Mouse (Mus musculus) limb, embryonic 14.5 days (tissue): ENCODE data around the gene Pcnp. TPM values are rescaled to one million over a fixed set of nuclear protein-coding genes. Genes with fewer than 3 reads are reported as not detected.
"Not testable (repeated sequence)": the region's sequence is repeated elsewhere in the genome, so short reads cannot be mapped to it uniquely, and the experiment has no call there.

Source experiments
- ATAC-seq: fragments of 200-750 bp; cut with Nextera tagmentation; 2 replicates; pipeline ENCODE4 v1.8.0; 2017; ENCODE audit warnings: low read depth, moderate number of reproducible peaks, moderate TSS enrichment; ENCODE audit not compliant: low FRiP score
- DNase-seq: peaks from one replicate; pipeline ENCODE4 v3.0.0-alpha.2; 2015; ENCODE audit warnings: low spot score
- H3K27ac ChIP-seq: fragments of 300-500 bp; sonication (generic); replicated peaks from 2 replicates; pipeline ENCODE4 v1.5.1; 2014; ENCODE audit warnings: low read depth, mild to moderate bottlenecking, low read length, moderate library complexity, mixed read lengths
- H3K27me3 ChIP-seq: fragments of 300-500 bp; sonication (generic); 2 replicates; pipeline ENCODE4 v1.6.1; 2014; ENCODE audit warnings: low read length, mixed read lengths; ENCODE audit not compliant: control insufficient read depth, insufficient read depth
- H3K36me3 ChIP-seq: fragments of 300-500 bp; sonication (generic); 2 replicates; pipeline ENCODE4 v1.6.1; 2014; ENCODE audit warnings: mild to moderate bottlenecking, low read length, moderate library complexity, mixed read lengths; ENCODE audit not compliant: control insufficient read depth, insufficient read depth
- H3K4me1 ChIP-seq: fragments of 300-500 bp; sonication (generic); 2 replicates; pipeline ENCODE4 v1.6.1; 2014; ENCODE audit warnings: antibody characterized with exemption, low read length, mixed read lengths; ENCODE audit not compliant: control insufficient read depth, insufficient read depth
- H3K4me2 ChIP-seq: fragments of 300-500 bp; sonication (generic); replicated peaks from 2 replicates; pipeline ENCODE4 v1.6.1; 2014; ENCODE audit warnings: low read depth, mild to moderate bottlenecking, low read length, moderate library complexity; ENCODE audit not compliant: severe bottlenecking
- H3K4me3 ChIP-seq: fragments of 300-500 bp; sonication (generic); replicated peaks from 2 replicates; pipeline ENCODE4 v1.5.1; 2014; ENCODE audit warnings: low read length
- H3K9ac ChIP-seq: fragments of 300-500 bp; sonication (generic); 2 replicates; pipeline ENCODE4 v1.6.1; 2014; ENCODE audit warnings: mild to moderate bottlenecking, low read depth, low read length, moderate library complexity; ENCODE audit not compliant: severe bottlenecking
- H3K9me3 ChIP-seq: fragments of 300-500 bp; sonication (generic); 2 replicates; pipeline ENCODE4 v1.6.1; 2016; ENCODE audit warnings: low read length; ENCODE audit not compliant: control insufficient read depth
- POLR2A ChIP-seq: fragments of 200-500 bp; IDR thresholded peaks from 2 replicates; pipeline ENCODE4 v1.8.0; 2012; ENCODE audit warnings: inconsistent platforms, mild to moderate bottlenecking, moderate library complexity, borderline replicate concordance; ENCODE audit not compliant: insufficient read depth, insufficient read length; ENCODE audit errors: extremely low read depth
- WGBS: fragments of 180-500 bp; shearing (Covaris S2); extraction: QIAGEN DNeasy Blood & Tissue Kit; methylation state at CpG from one replicate; pipeline ENCODE4 v1.1.7; 2014; 5-methylcytosine and 5-hydroxymethylcytosine counted together
- polyA plus RNA-seq, 2 experiments: library from polyadenylated mRNA; depleted of rRNA in 1 of 2; stranded (reverse) in 1 of 2; unstranded in 1 of 2; fragments of >200 nt; fragmentation: Nextera tagmentation in 1 of 2; extraction: Ambion mirVana in 1 of 2; gene quantifications; 2 replicates each; pipeline versions ENCODE4 v1.2.1 to v1.2.3; 2012 to 2014

Pcnp gene
- polyA plus RNA-seq, 2 experiments: 99.6 to 230 TPM

DNA sequence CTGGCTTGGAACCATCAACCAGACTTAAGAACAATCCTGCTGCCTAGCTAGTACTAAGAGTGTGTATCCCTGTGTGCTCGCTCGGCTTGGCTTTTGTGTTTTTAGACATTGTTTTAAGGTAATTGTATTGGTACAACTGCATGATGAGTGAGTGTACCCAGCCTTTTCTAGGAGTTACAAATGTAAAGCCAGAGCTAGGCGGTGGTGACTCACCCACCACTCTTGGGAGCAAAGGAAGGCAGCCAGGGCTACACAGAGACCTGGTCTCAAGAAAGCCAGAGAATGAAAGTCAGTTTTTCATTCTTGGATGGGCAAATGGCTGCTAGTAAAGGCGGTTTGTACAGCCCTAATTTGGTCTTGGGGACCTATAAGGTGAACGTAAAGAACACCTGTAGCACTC is 59.1 kb downstream of the Pcnp start:
- TF ChIP-seq POLR2A: no peak
- Histone ChIP-seq H3K9ac (no peak overlapping the region), H3K27ac (no peak overlapping the region), H3K4me3 (no peak overlapping the region), H3K4me1 (peaks cover 13% of the 10 kb centered on the region), H3K27me3 (no peaks in the 10 kb centered on the region), H3K9me3 (no peaks in the 10 kb centered on the region), H3K36me3 (peaks cover 48% of the 10 kb centered on the region), H3K4me2 (no peak overlapping the region)
- DNase-seq: no peak
- WGBS: 95% methylated on average over 5 of the region's 5 CpGs
- ATAC-seq: no peak

DNA sequence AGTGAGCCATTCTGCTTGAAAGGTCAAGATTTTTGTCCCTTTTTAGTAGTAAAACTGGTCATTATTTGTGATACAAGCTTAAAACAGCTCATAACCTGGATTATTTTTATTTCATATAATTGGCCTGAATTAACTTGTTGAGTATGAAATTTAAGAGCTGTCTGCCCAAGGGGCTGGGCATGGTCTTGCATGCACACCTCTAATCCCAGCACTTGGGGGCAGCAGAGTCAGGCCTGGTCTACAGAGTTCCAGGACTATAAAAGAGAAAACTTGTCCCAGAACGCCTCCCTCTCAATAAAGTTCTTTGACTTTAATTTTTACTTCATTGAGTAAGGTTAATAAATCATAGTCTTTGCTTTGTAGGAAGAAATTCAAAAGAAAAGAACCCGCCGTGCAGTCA is 60.4 kb downstream of the Pcnp start:
- ATAC-seq (no peak), DNase-seq (no peak)
- TF ChIP-seq POLR2A: no peak
- H3K27ac ChIP-seq: no peak overlapping the region
- no peak overlapping the region for H3K9ac ChIP-seq
- no peak overlapping the region for H3K4me3 ChIP-seq
- H3K4me2 ChIP-seq: no peak overlapping the region
- H3K36me3 ChIP-seq: peaks cover 48% of the 10 kb centered on the region
- peaks cover 9% of the 10 kb centered on the region for H3K4me1 ChIP-seq
- no peaks in the 10 kb centered on the region for H3K9me3 ChIP-seq
- no peaks in the 10 kb centered on the region for H3K27me3 ChIP-seq
- WGBS: 72% methylated on average over 3 of the region's 3 CpGs

DNA sequence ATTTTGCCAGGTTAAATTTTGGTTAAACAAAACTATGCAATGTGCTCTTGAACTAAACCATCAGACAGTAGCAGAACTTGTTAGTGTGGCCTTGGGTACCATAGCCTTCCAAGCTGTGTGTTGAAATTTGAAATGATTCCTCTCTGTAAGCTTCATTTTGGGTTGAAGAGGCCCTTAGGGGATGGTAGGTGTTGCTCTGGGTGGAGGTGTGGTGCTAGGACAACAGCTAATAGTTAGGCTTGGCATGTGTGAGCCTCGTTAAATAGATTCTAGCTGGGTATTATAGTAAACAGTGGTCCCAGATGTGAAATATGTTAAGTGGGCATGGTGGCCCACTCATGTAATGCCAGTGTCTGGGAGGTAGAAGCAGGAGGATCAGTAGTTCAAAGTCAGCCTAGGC is 62.3 kb downstream of the Pcnp start:
- no peak for ATAC-seq
- no peak for TF ChIP-seq POLR2A
- Histone ChIP-seq H3K9ac (peak overlapping the region; percentile 89), H3K27me3 (no peaks in the 10 kb centered on the region), H3K36me3 (peaks cover 43% of the 10 kb centered on the region), H3K27ac (no peak overlapping the region), H3K9me3 (no peaks in the 10 kb centered on the region), H3K4me1 (peaks cover 9% of the 10 kb centered on the region), H3K4me2 (peak overlapping the region; percentile 82), H3K4me3 (peak overlapping the region; percentile 69)
- DNase-seq: no peak
- WGBS: 19% methylated on average over 1 of the region's 1 CpGs

DNA sequence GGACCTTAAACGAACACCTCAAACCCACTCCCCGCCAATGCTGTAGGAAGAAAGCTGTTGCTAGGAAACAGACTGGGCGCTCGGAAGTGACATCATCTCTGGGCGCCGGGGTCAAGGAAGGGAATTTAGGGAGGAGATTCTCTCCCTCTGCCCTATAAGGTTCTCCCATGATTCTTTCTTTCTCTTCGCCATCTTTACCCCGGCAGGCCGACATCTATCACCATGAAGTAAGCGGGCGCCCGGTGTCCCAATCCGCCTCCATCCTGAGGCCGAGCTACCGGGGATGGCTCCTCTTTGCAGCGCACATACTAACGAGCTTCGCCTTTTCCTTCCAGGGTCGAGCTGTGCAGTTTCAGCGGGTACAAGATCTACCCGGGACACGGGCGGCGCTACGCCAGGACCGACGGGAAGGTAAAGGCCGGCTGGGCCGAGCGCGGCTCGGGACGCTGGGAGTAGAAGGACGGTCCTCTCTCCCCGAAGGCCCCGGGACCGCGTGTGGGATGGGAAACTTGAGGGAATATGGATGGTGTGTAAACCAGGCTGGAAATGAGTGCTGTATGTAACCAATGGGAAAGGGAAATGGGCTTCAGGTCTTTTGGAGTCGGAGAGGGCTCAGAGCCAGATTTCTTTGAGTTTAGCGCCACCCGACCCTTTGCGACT is 63.2 kb downstream of the Pcnp start, which contains the start of gene Rpl24:
Gene Rpl24 (plus strand): TSS at position 64 of the 660 bp plus-strand sequence.
- Histone ChIP-seq H3K4me2 (peak within 1 kb of the TSS; percentile 82), H3K27me3 (no peaks in the 10 kb centered on the region), H3K36me3 (peaks cover 34% of the 10 kb centered on the region), H3K27ac (peak within 1 kb of the TSS; percentile 86), H3K9ac (peak within 1 kb of the TSS; percentile 89), H3K4me1 (peaks cover 9% of the 10 kb centered on the region), H3K4me3 (peak within 1 kb of the TSS; percentile 69), H3K9me3 (no peaks in the 10 kb centered on the region)
- peak; percentile 95 for ATAC-seq
- WGBS: 0% methylated on average over 42 of the region's 42 CpGs
- peak; percentile 57; the same call in 1 of the 2 replicates for TF ChIP-seq POLR2A
- peak; percentile 96 for DNase-seq

DNA sequence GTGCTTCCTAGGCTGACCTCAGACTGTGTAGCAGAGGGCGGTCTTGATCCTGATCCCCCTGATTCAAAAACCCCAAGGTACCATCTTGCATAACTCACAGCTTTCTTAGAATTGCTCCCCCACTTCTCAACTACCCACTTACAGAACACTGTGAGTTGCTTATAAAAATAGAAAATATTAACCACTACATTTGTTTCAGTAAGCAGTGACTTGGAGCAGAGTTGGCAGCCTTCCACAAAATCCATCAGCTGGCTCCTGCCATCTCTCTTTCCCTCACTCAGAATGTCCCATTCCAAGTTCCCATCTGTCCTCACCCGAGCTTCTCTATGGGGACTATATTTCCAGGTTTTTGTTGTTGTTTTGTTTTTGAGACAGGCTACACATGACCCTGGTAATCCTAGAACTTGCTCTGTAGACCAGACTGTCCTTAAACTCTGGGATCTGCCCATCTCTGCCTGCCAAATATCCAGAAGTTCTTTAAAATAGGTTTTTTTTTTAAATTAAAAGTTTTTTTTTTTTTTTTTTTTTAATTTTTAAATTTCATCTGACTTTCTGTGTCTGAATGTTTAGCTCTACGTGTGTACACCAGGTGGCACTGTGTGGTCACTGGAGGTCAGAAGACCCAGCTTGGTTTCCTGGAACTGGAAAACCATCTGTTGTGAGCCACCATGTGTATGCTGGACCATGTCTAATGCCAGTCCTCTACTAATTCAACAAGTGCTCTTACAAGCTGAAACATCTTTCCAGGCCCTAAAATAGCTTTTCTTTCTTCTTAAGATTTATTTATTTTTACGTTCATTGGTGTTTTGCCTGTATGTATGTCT is 65.2 kb downstream of the Pcnp start:
- Histone ChIP-seq H3K27ac (no peak overlapping the region), H3K4me2 (no peak overlapping the region), H3K36me3 (peaks cover 14% of the 10 kb centered on the region), H3K9me3 (no peaks in the 10 kb centered on the region), H3K27me3 (no peaks in the 10 kb centered on the region), H3K4me1 (peaks cover 9% of the 10 kb centered on the region), H3K9ac (no peak overlapping the region), H3K4me3 (no peak overlapping the region)
- no peak for TF ChIP-seq POLR2A
- 68% methylated on average over 4 of the region's 4 CpGs for WGBS
- ATAC-seq: no peak
- no peak for DNase-seq

DNA sequence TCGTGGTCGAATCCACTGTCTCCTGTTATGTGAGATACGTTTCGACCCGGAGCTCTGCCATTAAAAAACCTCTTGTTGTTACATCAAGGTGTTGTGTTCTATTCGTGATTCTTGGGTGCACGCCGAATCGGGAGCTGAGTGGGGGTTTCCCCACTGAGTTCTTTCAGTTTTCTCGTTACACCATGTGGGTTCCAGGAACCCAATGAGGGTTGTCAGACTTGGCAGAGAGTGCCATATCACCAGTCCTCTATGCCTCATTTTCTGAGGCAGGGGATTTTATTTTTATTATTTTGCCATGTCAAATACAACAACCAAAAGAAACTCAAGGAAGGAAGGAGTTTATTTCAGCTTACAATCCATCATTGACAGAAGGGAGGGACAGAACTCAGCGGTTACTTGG is 66.5 kb downstream of the Pcnp start:
- H3K9me3 ChIP-seq, H3K9ac ChIP-seq, H3K27ac ChIP-seq, H3K36me3 ChIP-seq, H3K4me2 ChIP-seq, H3K4me3 ChIP-seq, ATAC-seq, H3K4me1 ChIP-seq, H3K27me3 ChIP-seq, DNase-seq: not testable (repeated sequence)
- WGBS: 89% methylated on average over 6 of the region's 11 CpGs
